Mouse (Mus musculus) thymus, adult 18-20 months (tissue): ENCODE measurements at regions not wholly inside any gene's neighbourhood (a gene's known extent, or its start where the extent isn't known, plus 50 kb on each side); places are given as distances from the start of the nearest gene placed in this dataset.

Source experiments
- DNase-seq, 2 experiments: peaks; one replicate each; pipeline ENCODE4 v3.0.0; 2022; ENCODE audit warnings: mixed read lengths in 2 of 2

GRCm38 (mm10) chr3:130977921-130978700 lies 132.2 kb upstream of the Lef1 start:
- DNase-seq = peak in 1 of 2 experiments; percentile 52

DNA sequence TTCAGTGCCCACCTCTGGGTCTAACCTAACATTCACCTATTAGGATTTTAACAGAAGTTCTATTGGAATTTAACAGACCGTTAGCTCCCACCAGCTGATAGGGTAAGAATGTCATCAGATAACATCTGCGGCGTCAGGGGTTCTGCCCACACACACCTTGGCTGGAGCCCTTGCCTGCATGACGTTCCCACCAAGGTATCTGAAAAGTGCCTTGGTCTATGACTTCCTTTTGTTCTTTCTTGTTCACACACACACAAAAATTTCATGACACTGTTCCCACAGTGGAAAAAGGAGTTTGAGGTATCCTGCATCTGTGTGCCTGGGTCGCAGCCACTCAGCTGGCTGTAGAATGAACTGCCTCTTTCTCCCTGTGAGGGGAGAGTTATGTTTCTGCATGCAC lies 134.1 kb upstream of the Lef1 start:
- peak in 1 of 2 experiments; percentile 49 for DNase-seq

DNA sequence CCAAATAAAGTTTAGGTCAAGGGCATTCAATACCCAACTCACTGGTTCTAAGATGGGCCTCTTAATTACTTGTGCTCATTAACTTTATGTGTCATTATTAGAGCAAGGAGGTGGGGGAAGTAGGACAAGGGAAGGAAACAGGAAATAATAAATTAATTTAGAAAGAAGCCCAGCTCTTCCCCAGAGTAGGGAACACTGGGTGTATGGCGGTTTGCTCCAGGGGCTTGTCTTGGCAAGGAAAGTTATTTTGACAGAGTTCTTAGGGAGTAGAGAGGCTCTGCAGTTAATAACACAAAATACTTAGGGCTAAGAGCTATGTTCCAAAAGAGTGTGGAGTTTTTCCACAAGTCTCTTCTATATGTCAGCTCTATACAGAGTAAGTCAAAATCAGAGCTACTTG lies 135.0 kb upstream of the Lef1 start:
- DNase-seq = no peak

DNA sequence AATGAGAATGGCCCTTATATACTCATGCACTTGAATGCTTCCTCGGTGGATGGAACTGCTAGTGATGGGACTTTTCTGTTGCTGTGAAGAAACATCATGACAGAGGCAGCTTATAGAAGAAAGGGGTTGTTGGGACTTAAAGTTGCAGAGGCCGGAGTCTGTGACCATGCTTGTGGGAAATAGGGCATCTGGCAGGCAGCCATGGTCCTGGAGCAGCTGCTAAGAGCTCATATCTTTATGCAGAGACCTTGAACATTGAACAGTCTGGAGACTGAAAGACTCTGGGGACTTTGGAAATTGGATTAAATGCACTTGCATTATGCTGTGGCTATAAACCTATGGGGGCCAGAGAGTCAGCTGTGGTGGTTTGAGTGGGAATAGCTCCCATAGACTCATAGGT lies 138.1 kb upstream of the Lef1 start:
- DNase-seq = no peak

- DNase-seq = no peak
These were observed 145.0 kb upstream of the Lef1 start for GRCm38 (mm10) chr3:130965275-130965674.

GRCm38 (mm10) chr3:130964088-130964487 lies 146.2 kb upstream of the Lef1 start:
- no peak for DNase-seq

- no peak for DNase-seq
These were observed 146.6 kb upstream of the Lef1 start for GRCm38 (mm10) chr3:130963625-130964024.

DNA sequence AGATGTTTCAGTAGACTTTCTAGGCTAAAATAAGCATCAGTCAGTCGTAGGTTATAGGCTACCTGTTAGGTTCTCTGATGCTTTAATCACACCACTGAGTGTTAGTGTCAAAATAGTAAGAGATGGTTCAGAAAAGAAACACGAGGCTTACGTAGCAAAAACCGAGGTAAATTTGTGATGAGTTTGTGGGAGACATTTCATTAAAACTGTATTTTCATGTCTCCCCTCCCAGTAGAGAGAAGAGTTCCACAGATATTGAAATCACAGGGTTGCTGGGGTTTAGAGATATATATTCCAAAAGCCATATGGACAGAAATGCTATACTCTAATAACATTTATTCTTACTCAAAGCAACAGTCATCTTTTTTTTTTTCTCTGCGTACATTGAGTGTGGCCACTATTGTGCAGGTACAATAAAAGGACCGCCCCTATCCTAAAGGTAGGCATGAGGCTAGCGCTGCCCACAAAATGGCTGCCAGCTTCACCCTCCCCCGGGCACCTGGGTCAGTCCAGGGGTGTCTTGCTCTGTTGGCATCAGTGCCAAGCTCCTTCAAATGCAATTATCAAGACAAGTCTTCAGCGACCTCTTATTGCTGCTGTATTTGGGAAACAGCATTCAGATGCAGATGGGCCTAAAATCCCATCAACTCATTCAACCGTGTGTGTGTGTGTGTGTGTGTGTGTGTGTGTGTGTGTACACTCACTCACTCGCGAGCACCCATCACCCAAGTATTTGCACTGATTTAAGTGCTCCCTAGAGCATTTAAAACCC lies 147.4 kb upstream of the Lef1 start:
- DNase-seq = no peak

- no peak for DNase-seq
These were observed 148.1 kb upstream of the Lef1 start for GRCm38 (mm10) chr3:130962151-130962633.

DNA sequence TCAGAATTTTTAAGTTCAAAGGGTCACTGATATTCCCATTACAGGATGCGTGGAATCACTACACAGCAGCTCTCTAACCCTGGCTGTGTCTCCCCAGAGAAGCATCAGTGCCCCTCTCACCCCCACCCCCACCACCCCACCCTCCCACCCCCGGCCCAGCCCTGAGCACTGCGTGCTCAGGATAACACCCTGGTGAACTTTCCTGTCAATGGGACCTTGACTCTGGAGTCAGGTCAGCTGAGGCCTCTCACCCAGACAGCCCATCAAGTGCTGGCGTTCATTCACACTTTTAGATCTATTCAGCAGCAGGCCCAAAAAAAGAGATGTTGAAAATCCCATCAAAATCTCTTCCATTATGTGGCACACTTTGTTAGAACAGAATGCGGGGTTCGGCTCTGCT lies 148.6 kb upstream of the Lef1 start:
- no peak for DNase-seq

DNA sequence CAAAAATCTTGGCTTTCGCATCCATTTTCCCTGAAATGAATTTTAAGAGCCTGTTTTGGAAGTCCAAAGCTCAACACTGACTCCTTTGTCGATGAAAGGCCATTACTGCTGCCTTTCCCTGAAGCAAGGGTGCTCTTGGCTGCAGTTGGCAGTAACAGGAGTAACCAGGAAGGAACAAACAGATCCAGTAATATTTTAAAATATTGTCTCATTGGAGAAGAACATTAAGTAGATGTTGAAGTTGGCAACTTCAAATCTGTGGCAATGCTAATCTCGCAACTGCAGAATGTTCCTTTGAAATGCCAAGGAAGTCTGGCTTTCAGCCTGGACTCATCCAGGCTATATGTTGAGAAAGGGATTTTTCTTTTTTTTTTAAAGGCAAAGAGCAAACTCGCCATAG lies 154.3 kb upstream of the Lef1 start:
- no peak for DNase-seq

- DNase-seq = no peak
These were observed 158.9 kb upstream of the Lef1 start for GRCm38 (mm10) chr3:130951381-130951780.

DNA sequence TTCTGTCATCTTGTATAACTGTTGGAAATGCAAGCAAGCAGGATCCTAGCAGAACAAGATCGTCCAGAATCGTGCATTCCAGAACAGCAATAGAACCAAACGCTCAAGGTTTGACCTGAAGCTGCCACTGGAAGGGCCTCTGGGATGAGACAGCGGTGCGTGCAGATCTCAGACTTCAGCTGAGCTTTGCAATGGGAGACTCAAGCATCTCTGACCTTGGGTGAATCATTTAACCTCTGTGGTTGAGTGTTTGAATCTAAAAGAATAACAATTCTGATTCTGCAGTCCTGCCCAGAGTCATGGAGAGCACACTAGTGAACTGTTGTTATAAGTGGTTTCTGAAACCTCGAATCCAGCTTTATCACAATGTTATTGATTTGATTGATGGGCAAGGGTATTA lies 159.4 kb upstream of the Lef1 start:
- no peak for DNase-seq

- DNase-seq = no peak
These were observed 162.4 kb upstream of the Lef1 start for GRCm38 (mm10) chr3:130947880-130948279.

DNA sequence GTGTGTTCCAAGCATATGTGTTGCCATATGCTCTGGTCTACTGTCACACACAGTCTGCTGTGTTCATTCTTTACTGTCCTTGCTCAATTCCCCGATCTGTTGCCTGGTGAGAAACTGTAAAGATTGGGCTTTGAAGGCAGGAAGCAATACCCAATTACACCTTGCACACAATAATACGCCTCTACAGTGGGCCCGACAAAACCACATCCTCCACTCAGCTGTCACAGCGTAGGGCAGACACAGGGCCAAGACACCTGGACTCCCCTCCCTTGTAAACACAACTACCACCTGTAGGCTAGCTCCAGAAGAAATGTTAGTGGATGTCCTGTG lies 163.0 kb upstream of the Lef1 start:
- DNase-seq = peak; percentile 75 to 89

GRCm38 (mm10) chr3:130946576-130947276 lies 163.5 kb upstream of the Lef1 start:
- DNase-seq = peak in 1 of 2 experiments; percentile 44

GRCm38 (mm10) chr3:130945861-130946449 lies 164.3 kb upstream of the Lef1 start:
- DNase-seq = peak in 1 of 2 experiments; percentile 61

DNA sequence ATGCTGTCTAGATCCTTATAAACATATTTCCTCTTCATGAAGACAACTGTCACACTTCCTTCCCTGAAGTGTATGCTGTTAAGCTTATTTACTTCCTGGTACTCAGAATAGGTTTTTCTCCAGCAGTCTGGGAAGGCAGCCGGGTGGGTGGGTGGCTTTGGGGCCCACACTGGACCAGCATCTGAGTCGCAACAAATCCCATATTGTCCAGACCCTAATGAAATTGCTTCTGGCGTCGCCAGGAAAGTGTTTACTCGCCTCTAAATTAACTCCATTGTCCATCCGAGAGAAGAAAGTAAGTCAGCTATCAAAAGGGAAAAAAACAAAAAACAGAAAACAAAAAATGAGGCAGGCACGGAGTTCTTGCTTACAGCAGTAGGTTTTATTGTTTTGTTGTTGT lies 164.9 kb upstream of the Lef1 start:
- DNase-seq = no peak

DNA sequence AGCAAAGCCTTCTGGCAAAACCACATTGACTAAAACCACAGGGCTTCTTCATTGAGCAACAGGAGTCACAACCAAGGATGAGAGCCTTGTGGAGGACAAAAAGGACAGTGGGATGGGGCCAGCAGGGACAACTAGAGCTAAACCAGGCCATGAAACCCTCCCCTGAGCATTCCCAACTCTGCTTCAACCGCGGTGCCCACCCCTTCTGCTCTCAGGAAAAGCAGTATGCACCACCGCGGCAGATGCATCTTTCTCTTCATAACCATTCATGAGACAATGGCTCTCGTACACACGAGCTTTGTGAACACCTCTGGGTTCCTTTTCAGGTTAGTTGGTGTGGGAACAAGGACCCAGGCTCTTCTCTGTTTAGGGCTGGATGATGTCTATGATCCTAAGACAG lies 166.0 kb upstream of the Lef1 start:
- no peak for DNase-seq

GRCm38 (mm10) chr3:130942947-130943630 lies 167.2 kb upstream of the Lef1 start:
- DNase-seq = no peak

GRCm38 (mm10) chr3:130940302-130940867 lies 169.9 kb upstream of the Lef1 start:
- DNase-seq = no peak

GRCm38 (mm10) chr3:130936980-130937379 lies 173.3 kb upstream of the Lef1 start:
- peak; percentile 68 to 85 for DNase-seq
